Mouse (Mus musculus): ENCODE measurements around the gene Zfp791. TPM values are rescaled to one million over a fixed set of nuclear protein-coding genes. Genes with fewer than 3 reads are reported as not detected.
"Not testable (repeated sequence)": the region's sequence is repeated elsewhere in the genome, so short reads cannot be mapped to it uniquely, and the experiment has no call there.

The Zfp791 gene
- polyA plus RNA-seq, 1 experiment from 2014 or later = 0.53 TPM

DNA sequence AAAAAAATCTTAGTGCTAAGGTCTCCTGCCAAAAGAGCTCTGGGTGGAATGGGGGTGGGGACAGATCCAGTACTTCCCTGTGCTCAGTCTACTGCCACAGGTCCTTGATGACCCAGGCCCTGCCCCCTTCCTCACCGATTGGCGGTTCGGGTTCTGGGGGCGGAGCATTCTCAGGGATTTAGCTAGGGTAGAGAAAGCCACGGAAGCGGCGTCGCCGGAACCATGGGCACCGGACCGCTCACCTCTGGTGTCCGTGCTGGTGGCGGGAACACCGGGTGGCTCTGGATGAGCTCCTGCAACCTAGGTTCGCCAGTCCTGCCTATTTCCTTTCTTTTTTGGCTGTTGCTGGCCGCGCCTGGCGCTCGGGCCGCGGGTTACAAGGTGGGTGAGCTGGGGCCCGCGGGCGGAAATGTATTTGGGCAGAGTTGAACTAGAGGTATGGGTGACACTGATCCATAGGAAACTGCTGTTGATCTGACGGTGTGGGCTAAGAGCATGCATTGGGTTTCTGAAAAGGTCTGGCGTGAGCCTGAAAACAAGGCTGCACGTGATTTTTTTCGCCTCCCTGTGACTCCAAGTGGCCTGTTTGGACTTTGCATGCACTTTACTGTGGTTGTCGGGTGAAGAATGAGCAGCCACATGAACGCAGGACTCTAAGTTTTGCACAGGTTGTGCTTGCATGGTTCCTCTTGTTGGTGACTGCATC, 39.6 kb downstream of the Zfp791 start, which contains the start of gene Man2b1:
TSS of gene Man2b1 (plus strand) at position 163 of the 706 bp plus-strand sequence.
- DNase-seq (ENCODE audit: low spot score) = peak; percentile 87

DNA sequence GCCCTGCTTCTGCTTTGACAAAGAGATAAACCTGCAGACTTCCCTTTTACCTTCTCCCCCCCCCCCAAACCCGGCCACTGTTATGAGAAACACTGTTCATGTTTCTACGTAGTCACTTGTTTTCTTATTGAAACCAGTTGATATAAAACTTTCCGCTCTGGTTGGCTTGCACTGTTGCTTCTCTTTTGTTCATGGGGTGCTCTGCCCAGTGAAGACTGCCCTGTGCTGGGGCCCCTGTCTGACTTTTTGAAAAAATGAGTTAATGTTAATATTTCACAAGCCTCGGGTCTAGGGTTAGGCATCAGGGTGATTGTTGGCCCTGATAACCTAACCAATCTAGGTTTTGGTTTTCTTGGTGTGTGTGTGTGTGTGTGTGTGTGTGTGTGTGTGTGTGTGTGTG, 40.7 kb downstream of the Zfp791 start:
- DNase-seq (ENCODE audit: low spot score) = not testable (repeated sequence)

DNA sequence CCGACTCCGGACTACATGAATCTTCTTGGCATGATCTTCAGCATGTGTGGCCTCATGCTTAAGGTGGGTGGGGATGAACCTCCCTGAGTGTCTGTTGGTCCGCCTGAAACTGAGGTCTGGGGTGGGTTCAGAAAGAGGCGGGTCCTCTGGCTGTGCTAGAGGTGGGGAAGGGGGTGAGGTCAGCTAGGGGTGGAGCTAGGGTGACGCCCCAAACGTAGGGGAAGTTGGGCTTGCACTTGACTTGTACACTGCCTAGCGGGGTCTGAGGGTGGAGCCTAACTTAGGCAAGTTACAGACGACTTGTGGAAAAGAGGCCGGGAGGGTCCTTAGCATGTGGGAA, 41.7 kb downstream of the Zfp791 start, which contains the start of gene Wdr83:
TSS of gene Wdr83 (minus strand) at position 91 of the 340 bp plus-strand sequence.
- peak; percentile 78 for DNase-seq (ENCODE audit: low spot score)

DNA sequence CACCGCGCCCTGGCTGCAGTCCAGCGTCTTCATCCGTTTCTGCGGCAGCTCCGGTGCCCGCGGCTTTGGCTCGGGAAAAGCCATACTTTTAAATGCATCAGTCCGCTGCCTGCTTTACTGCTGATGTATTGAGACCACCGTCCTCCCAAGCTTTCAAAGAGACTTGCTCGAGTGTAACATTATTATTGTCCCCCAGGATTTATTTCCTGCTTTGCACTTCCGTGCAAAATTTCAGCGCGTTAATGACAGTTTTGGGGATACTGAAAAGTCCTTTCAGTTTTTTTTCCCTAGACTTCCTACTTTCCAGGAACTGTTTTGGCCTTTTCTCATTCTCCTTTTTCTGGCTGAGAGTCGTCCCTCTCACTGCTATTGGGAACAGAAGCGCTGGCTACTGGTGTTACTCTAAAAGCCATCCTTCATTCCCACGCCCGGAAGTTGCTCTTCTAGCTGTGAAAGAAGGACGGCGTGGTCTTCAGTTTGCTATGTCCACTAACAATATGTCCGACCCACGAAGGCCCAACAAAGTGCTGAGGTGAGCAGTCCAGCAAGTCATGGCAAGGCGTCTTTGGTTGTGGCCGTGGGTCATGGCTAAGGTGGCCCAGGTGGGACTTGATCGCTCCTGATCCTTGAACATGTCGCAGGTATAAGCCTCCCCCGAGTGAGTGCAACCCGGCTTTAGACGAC, 42.2 kb downstream of the Zfp791 start, which contains the start of gene Wdr83os:
TSS of gene Wdr83os (plus strand) at position 209 of the 684 bp plus-strand sequence.
- peak; percentile 81 for DNase-seq (ENCODE audit: low spot score)

DNA sequence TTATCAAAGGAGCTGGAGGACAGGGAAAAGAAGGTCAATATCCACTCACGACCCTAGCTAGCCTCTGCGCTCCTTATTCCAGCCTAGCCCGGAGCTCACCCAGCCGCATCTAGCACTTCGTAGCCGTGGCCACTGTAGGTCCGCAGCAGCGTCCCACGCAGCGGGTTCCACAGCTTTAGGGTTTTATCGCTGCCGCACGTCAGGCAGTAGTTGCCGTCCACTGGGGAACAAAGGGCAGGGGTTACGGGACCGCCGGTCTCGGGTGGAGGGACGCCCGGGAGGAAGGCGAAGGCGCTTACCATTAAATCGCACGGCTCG, 42.7 kb downstream of the Zfp791 start:
- DNase-seq (ENCODE audit: low spot score) = no peak

DNA sequence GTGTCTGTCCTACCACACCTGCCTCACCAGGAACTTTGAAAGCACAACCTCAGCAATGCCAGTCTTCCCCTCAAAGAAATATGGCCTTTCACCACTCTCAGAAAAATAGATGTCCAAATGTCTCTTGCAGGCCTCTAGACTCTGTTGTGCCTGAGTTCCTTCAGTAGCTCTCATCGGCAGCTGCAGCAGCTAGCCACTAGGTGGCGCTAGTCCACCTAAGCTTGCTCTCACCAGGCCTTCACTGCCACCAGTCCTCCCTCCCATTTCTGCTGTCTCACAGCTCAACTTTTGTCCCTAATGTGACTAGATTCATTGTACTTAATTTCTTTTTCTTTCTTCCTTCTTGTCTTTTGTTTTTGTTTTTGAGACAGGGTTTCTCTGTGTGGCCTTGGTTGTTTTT, 45.9 kb downstream of the Zfp791 start:
- DNase-seq (ENCODE audit: low spot score) = peak; percentile 88

DNA sequence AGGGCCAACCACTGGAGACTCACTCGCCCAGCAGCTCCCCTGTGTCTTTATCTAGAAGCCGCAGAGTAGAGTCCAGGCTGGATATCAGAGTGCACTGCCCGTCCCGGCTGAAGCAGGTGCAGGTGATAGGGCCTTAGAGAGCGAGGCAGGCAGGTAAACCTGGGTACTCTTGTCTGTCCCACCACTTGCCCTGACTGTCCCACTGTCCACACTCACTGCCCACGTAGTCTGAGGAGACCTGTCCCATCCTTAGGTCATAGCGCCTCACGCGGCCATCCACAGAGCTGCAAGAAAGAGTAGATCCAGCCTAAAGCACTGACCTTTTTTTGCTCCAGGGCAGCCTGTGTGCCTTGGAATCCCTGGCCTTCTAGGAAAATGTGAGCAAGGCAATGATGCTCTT, 46.9 kb downstream of the Zfp791 start:
- no peak for DNase-seq (ENCODE audit: low spot score)

DNA sequence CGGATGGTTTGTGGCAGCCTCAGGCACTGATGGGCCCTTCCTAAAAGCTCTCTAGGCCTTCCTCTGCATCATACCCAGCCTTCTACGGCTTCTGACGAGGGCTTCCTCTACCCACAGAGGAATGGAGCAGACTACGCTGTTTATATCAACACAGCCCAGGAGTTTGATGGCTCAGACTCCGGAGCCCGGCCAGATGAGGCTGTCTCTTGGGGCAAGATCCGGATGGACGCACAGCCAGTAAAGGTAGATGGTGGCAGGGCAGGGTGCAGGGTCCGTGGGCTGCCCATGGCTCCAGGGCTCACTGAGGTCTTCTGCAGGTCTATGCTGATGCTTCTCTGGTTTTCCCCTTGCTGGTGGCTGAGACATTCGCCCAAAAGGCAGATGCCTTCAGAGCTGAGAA, 48.3 kb downstream of the Zfp791 start:
- DNase-seq (ENCODE audit: low spot score) = no peak

DNA sequence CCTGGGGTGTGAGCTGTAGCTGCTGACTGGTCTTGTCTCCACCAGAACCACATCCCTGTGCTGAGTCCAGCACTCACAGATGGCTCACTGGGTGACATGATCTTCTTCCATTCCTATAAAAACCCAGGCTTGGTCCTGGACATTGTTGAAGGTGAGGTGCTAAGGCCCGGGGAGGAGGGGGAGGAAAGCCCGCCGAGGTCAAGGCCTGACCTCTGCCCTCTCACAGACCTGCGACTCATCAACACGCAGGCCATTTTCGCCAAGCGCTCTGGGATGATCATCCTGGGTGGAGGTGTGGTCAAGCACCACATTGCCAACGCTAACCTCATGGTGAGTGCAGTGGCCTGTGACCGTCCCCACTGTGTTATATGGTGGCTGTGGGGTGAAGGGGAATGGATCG, 48.7 kb downstream of the Zfp791 start:
- DNase-seq (ENCODE audit: low spot score) = no peak

DNA sequence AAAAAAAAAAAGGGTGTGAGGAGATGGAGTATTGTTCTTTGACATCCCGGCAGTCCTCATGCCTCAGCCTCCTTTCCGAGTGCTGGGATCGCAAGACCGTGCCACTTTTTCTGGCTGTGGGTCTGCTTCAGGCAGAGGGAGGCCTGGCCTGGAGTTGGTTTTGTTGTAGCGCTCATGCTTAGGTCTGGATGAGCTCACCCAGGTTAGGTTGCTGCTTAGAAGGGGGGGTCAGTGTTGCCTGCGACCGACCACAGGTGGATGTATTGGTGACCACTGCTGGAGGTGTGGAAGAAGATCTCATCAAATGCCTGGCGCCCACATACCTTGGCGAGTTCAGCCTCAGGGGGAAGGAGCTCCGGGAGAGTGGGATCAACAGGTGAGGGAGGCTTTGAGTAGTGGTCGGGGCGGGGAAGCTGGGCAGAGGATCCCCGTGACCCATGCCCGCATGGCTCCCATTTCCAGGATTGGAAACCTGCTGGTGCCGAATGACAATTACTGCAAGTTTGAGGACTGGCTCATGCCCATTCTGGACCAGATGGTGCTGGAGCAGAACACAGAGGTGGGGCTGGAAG, 49.8 kb downstream of the Zfp791 start:
- no peak for DNase-seq (ENCODE audit: low spot score)

DNA sequence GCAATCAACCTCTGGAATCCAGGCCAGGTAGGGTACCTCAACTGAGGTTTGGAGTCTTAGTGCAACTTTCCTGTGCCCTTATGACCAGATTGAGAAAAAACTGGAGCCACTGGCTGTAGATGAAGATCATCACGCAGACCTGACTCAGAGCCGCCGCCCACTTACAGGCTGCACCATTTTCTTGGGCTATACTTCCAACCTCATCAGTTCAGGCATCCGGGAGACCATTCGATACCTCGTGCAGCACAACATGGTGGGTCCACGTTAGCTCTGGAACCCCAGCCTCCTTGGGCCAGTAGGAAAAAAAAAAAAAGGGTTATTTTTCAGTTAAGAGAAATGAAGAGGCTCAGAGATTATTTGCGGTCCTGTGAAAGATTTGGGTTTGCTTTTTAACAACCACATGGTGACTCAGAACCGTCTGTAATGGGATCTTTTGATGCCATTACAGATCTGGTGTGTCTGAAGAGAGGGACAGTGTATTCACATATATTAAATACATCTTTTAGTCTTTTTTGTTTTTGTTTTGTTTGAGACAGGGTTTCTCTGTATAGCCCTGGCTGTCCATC, 50.4 kb downstream of the Zfp791 start:
- peak; percentile 11 for DNase-seq (ENCODE audit: low spot score)

DNA sequence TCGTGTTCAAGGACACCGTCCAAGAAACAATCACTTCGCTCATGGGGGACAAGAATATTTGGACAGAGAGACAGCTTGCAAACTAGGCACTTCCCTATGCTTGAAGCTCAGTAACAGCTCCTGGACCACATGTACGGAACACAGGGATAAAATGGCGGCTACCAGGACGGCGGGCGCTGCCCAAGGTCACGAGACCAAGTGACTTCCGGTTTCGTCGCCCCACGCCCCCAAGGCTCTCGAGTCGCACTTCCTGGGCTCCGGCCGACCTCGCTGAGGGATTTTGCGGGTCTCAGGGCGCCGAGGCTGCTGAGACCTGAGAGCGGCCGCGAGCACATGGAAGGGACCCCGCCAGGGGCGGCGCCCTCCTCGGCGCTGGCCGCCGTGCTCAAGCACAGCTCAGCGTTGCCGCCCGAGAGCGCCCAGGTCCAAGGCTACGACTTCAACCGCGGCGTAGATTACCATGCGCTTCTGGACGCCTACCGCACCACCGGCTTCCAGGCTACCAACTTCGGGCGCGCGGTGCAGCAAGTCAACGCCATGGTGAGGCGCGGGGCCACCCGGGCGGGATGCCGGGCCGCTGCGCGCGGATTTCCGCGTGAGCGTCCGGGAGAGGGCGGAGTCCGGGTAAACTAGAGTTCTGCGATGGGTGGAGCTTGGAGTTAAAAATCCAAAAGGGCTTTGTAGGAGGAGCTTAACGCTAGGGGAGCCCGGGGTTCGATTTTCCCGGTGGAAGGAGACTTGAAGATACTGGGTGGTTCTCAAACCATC, 51.2 kb downstream of the Zfp791 start, which contains the start of gene Dhps:
TSS of gene Dhps (plus strand) at position 244 of the 768 bp plus-strand sequence.
- peak; percentile 89 for DNase-seq (ENCODE audit: low spot score)

DNA sequence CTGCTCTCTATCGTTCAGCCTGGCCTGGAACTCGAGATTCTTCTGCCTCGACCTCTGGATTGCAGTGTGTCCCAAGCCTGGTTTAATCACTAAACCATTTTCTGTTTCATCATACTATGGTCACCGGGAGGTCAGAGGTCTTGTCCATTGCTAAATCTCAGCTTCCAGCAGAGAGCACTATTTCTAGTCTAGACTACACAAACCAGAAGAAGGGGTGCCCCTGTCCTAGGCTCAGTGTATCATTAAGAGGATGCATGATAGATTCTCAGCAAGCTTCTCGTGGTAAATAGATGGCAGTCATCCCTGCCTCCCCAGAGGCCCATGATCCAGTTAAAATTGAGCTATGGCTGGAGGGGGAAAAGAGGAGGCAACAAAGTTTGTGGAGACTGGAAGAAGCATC, 51.9 kb downstream of the Zfp791 start:
- no peak for DNase-seq (ENCODE audit: low spot score)

DNA sequence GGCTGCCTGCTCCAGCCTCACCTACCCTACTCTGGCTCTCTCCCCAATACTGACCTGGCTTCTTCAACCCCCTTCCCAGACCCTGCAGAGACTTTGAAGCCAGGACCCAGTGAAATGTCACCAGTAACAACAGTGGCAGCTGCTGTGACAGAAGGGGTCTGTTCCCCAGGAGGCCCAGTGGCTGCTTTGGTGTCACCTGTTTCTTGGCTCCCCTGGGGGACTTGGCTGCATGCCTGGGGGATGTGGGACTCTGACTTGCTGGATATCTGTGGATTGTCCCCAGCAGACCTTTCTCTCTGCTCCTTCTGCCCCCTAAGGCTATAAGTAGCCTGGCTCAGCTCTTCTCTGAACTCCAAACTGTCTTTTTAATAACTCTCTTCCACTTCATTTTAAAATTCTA, 54.9 kb downstream of the Zfp791 start, which contains the start of gene Gm5741:
TSS of gene Gm5741 (minus strand) at position 1 of the 400 bp plus-strand sequence.
- no peak for DNase-seq (ENCODE audit: low spot score)

DNA sequence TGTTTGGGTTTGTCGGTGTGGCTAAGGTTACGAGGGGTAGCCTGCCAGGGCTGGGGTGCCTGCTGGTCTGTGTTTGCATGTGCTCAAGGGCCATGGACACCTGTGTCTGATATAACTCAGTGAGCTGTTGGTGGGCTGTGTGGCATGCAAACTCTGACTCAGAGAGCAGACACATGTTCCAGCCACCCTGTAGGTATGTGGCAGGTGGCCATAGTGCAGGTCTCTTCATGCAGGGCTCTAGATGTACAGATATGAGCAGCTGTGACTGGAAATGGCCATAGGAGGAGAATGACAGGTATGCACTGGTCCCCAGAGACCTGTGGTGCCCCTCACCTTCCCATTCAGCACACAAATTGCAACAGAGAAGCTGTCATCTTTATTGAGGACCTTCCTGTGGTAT, 55.7 kb downstream of the Zfp791 start:
- no peak for DNase-seq (ENCODE audit: low spot score)

DNA sequence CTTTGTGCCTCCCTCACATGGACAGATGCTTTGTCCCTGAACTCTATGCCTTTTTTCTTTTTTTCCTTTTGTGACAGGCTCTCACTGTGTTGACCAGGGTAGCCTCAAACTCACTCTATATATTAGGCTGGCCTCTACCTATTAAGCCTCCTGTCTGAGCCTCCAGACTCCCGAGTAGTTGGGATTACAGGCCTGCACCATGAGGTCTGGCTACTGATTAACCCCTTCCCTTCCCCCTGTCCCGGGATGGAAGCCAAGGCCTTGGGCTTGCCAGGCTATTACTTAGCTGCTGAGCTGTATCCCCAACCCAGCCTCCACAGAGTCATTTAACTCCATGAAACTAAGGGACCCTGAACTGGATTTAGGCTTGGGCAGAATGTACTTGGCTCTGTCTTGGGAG, 57.7 kb downstream of the Zfp791 start:
- DNase-seq (ENCODE audit: low spot score) = no peak

DNA sequence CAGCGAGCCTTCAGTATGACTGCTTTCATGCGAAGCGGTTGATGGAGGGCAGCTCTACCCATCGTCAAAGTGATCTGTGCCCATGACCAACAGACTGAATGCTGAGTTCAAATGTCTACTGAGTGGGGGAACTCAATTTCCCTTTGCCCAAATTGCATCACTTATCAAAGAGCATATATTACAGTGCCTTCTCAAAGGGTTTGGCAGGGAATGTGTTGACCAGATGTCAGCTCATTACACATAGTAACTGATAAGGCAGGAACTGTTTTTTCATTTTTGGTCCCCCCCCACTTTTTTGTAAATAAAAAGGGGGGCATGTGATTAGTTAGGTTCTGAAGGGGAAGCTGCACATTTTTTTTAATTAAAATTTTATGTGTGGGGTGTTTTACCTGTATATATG, 60.3 kb downstream of the Zfp791 start:
- no peak for DNase-seq (ENCODE audit: low spot score)

DNA sequence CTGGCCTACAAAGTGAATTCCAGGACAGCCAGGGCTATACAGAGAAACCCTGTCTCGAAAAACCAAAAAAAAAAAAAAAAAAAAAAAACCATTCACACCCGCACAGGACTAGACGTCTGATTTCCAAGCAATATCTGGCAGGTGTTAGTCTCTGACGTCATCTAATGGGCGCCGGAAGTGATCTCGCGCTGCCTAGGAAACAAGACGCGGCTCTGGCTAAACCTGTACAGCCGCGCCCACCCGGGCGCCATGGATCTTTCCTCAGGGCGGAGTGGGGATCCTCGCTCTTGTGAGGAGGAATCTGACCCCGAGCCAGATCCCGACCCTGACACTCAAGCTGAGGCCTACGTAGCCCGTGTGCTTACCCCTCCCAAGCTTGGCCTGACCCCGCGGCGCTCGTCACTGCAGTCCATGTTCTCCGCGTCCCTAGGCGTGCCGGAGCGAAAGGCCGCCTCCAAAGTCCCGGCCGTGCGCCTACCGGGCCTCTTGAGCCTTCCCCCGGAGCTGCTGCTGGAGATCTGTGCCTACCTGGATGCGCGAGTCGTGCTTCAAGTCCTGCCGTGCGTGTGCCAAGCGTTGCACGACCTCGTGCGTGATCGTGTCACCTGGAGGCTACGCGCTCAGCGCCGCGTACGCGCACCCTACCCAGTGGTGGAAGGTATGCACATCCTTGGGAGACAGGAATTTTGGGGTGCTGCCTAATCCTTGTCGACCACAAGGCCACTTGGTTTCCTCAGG, 62.8 kb downstream of the Zfp791 start, which contains the start of gene Fbxw9:
TSS of gene Fbxw9 (plus strand) at position 177 of the 738 bp plus-strand sequence.
- DNase-seq (ENCODE audit: low spot score) = peak; percentile 90
